Mouse (Mus musculus) intestine, postnatal 0 days (tissue): ENCODE results near the gene Adipor2. TPM values are rescaled to one million over a fixed set of nuclear protein-coding genes. Genes with fewer than 3 reads are reported as not detected.
A peak's percentile ranks its signal among the peaks of the same experiment; 100 is the strongest.

Source experiments
- ATAC-seq: fragments of 200-750 bp; cut with Nextera tagmentation; 2 replicates; pipeline ENCODE4 v1.8.0; 2017; ENCODE audit warnings: mild to moderate bottlenecking, moderate TSS enrichment, moderate library complexity
- H3K27ac ChIP-seq: fragments of 300-500 bp; sonication (generic); 2 replicates; pipeline ENCODE4 v1.5.1; 2014; ENCODE audit warnings: mild to moderate bottlenecking, low read depth, low read length, moderate library complexity
- H3K27me3 ChIP-seq: fragments of 300-500 bp; sonication (generic); replicated peaks from 2 replicates; pipeline ENCODE4 v1.6.1; 2014; ENCODE audit warnings: low read length, mixed read lengths; ENCODE audit not compliant: control insufficient read depth, insufficient read depth
- H3K36me3 ChIP-seq: fragments of 300-500 bp; sonication (generic); 2 replicates; pipeline ENCODE4 v1.6.1; 2014; ENCODE audit warnings: mild to moderate bottlenecking, moderate library complexity; ENCODE audit not compliant: control insufficient read depth, insufficient read depth
- H3K4me1 ChIP-seq: fragments of 300-500 bp; sonication (generic); replicated peaks from 2 replicates; pipeline ENCODE4 v1.6.1; 2014; ENCODE audit warnings: antibody characterized with exemption, low read length, mixed read lengths; ENCODE audit not compliant: control insufficient read depth, insufficient read depth
- H3K4me2 ChIP-seq: fragments of 300-500 bp; sonication (generic); replicated peaks from 2 replicates; pipeline ENCODE4 v1.6.1; 2014; ENCODE audit warnings: low read depth, mild to moderate bottlenecking, moderate library complexity
- H3K4me3 ChIP-seq: fragments of 300-500 bp; sonication (generic); 2 replicates; pipeline ENCODE4 v1.5.1; 2014; ENCODE audit warnings: low read depth, low read length
- H3K9ac ChIP-seq: fragments of 300-500 bp; sonication (generic); 2 replicates; pipeline ENCODE4 v1.6.1; 2014; ENCODE audit warnings: mild to moderate bottlenecking, low read depth, low read length
- H3K9me3 ChIP-seq: fragments of 300-500 bp; sonication (generic); 2 replicates; pipeline ENCODE4 v1.6.1; 2016; ENCODE audit warnings: mixed run types; ENCODE audit not compliant: control insufficient read depth
- CTCF ChIP-seq: sonication (generic); IDR thresholded peaks from 2 replicates; pipeline ENCODE4 v1.5.1; 2016; ENCODE audit warnings: low read depth, mild to moderate bottlenecking, control low read depth, antibody characterized with exemption, moderate library complexity
- WGBS: fragments of 180-500 bp; shearing (Covaris S2); extraction: QIAGEN DNeasy Blood & Tissue Kit; methylation state at CpG from one replicate; pipeline ENCODE4 v1.1.7; 2014; 5-methylcytosine and 5-hydroxymethylcytosine counted together
- polyA plus RNA-seq: library from polyadenylated mRNA; unstranded; fragments of >200 nt; fragmentation: Nextera tagmentation; extraction: Ambion mirVana; gene quantifications from 2 replicates; pipeline ENCODE4 v1.2.1, GENCODE M21; 2015

Adipor2 gene
- polyA plus RNA-seq, 1 experiment from 2014 or later: 106 TPM

GRCm38 (mm10) chr6:119407818-119408217, 9.7 kb downstream of the Adipor2 start:
- no peak for TF ChIP-seq CTCF
- Histone ChIP-seq H3K36me3 (no peaks in the 10 kb centered on the region), H3K27ac (peak overlapping the region; percentile 74), H3K4me1 (0 out of 2 replicates have a peak, but pooled peaks cover 4% of the 10 kb centered on the region), H3K27me3 (no peaks in the 10 kb centered on the region), H3K9ac (no peak overlapping the region), H3K4me3 (no peak overlapping the region), H3K9me3 (no peaks in the 10 kb centered on the region), H3K4me2 (peak overlapping the region; percentile 37)
- 26% methylated on average over 6 of the region's 6 CpGs for WGBS
- ATAC-seq: no peak

GRCm38 (mm10) chr6:119406528-119406927, 11.0 kb downstream of the Adipor2 start:
- TF ChIP-seq CTCF: no peak
- Histone ChIP-seq H3K4me2 (no peak overlapping the region), H3K9me3 (no peaks in the 10 kb centered on the region), H3K27ac (peak overlapping the region; percentile 66), H3K9ac (no peak overlapping the region), H3K27me3 (no peaks in the 10 kb centered on the region), H3K4me1 (0 out of 2 replicates have a peak, but pooled peaks cover 4% of the 10 kb centered on the region), H3K4me3 (no peak overlapping the region), H3K36me3 (no peaks in the 10 kb centered on the region; the same call in 1 of the 2 replicates)
- 67% methylated on average over 8 of the region's 8 CpGs for WGBS
- no peak for ATAC-seq

DNA sequence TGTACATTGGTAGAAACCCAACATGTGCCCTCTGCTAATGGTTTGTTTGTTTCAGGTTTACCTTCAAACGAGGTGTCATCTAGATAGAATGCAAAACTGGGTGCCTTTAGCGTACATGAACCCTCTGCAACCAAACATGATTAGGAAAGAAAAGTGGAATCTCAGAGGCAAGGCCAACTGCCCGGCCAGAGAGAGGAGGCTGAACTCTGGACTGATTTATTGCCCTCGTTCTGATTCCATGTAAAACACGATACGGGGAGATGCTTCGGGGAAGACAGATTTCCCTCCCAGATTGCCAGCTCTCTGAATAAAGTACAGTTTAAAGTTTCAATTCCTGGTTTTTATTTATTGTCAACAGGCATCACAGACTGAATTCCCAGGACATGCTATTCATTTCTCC, 12.2 kb downstream of the Adipor2 start:
- WGBS: 25% methylated on average over 7 of the region's 7 CpGs
- H3K27me3 ChIP-seq: no peaks in the 10 kb centered on the region
- H3K9ac ChIP-seq: no peak overlapping the region
- 0 out of 2 replicates have a peak, but pooled peaks cover 3% of the 10 kb centered on the region for H3K4me1 ChIP-seq
- no peaks in the 10 kb centered on the region; the same call in 1 of the 2 replicates for H3K36me3 ChIP-seq
- no peak for TF ChIP-seq CTCF
- no peak overlapping the region for H3K4me3 ChIP-seq
- peak overlapping the region; percentile 66; the same call in 1 of the 2 replicates for H3K27ac ChIP-seq
- ATAC-seq: no peak
- H3K9me3 ChIP-seq: no peaks in the 10 kb centered on the region
- 0 out of 2 replicates have a peak overlapping the region, but pooled peaks have one; percentile 24 for H3K4me2 ChIP-seq

GRCm38 (mm10) chr6:119404854-119405253, 12.7 kb downstream of the Adipor2 start:
- no peak for TF ChIP-seq CTCF
- H3K27ac ChIP-seq: peak overlapping the region; percentile 3; the same call in 1 of the 2 replicates
- H3K4me1 ChIP-seq: no peaks in the 10 kb centered on the region
- H3K9me3 ChIP-seq: no peaks in the 10 kb centered on the region
- H3K9ac ChIP-seq: no peak overlapping the region
- H3K4me3 ChIP-seq: no peak overlapping the region
- no peak for ATAC-seq
- no peaks in the 10 kb centered on the region for H3K27me3 ChIP-seq
- 65% methylated on average over 4 of the region's 4 CpGs for WGBS
- 0 out of 2 replicates have a peak overlapping the region, but pooled peaks have one; percentile 24 for H3K4me2 ChIP-seq
- H3K36me3 ChIP-seq: no peaks in the 10 kb centered on the region; the same call in 1 of the 2 replicates

- 60% methylated on average over 3 of the region's 3 CpGs for WGBS
- Histone ChIP-seq H3K9me3 (no peaks in the 10 kb centered on the region), H3K4me3 (no peak overlapping the region), H3K4me1 (no peaks in the 10 kb centered on the region), H3K36me3 (peaks cover 4% of the 10 kb centered on the region; the same call in 1 of the 2 replicates), H3K9ac (no peak overlapping the region), H3K27ac (no peak overlapping the region), H3K4me2 (no peak overlapping the region), H3K27me3 (no peaks in the 10 kb centered on the region)
- ATAC-seq: peak; percentile 25; the same call in 1 of the 2 replicates
- TF ChIP-seq CTCF: no peak
Observed at GRCm38 (mm10) chr6:119402976-119403375, 14.5 kb downstream of the Adipor2 start.

DNA sequence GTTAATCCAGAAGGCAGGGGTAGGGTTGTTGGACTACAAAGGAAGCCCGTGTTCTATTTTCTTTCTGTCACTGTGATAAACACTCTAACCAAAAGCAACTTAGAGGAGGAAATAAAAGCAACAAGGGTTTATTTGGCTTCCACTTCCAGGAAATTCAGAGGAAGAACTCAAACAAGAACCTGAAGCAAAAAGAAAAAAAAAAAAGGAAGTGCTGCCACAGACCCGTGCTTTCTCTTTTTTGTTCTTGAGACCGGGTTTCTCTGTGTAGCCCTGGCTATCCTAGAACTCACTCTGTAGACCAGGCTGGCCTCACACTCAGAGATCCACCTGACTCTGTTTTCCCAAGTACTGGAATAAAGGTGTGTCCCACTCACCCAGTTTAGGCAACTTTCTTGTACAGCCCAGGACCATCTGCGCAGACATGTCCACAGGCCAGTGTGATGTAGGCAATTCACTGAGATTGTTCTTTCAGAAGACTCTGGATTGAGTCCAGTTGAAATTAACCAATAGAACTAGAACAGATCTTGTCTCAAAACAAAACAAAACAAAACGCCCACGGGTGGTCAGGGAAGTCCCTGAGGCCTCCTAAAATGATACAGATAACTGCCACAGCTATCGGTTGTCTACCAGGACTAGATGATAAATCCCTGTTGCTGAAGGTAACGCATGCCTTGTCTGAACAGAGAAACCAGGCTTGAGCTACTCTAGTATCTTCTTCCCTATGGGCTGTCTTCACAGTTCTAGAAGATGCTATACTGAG, 15.8 kb downstream of the Adipor2 start:
- WGBS: 76% methylated on average over 8 of the region's 8 CpGs
- H3K4me3 ChIP-seq: no peak overlapping the region

More for the DNA sequence above, 15.8 kb downstream of the Adipor2 start:
- H3K9me3 ChIP-seq: no peaks in the 10 kb centered on the region
- no peaks in the 10 kb centered on the region for H3K27me3 ChIP-seq
- ATAC-seq: no peak
- H3K9ac ChIP-seq: no peak overlapping the region
- no peak for TF ChIP-seq CTCF
- no peak overlapping the region for H3K4me2 ChIP-seq
- H3K36me3 ChIP-seq: peaks cover 10% of the 10 kb centered on the region; the same call in 1 of the 2 replicates
- H3K27ac ChIP-seq: no peak overlapping the region
- H3K4me1 ChIP-seq: no peaks in the 10 kb centered on the region
